Mouse (Mus musculus) C2C12 (cell line): ENCODE measurements around the gene Psmd13.

Source experiments
- CEBPB ChIP-seq: IDR thresholded peaks from one replicate; pipeline ENCODE4 v1.6.1; 2011; ENCODE audit warnings: low read depth, mild to moderate bottlenecking, control low read depth, moderate library complexity
- CTCF ChIP-seq: IDR thresholded peaks from one replicate; pipeline ENCODE4 v1.5.1; 2011; ENCODE audit not compliant: control insufficient read depth, insufficient read depth, insufficient read length
- FOSL1 ChIP-seq: IDR thresholded peaks from one replicate; pipeline ENCODE4 v1.8.0; 2011; ENCODE audit warnings: mild to moderate bottlenecking, low read length; ENCODE audit not compliant: poor library complexity, insufficient read depth, severe bottlenecking
- MAX ChIP-seq: IDR thresholded peaks from one replicate; pipeline ENCODE4 v1.6.1; 2011; ENCODE audit warnings: mild to moderate bottlenecking, control low read depth
- MYOD1 ChIP-seq: IDR thresholded peaks from one replicate; pipeline ENCODE4 v1.6.1; 2011; ENCODE audit warnings: low read depth; ENCODE audit not compliant: control insufficient read depth, insufficient read length
- MYOG ChIP-seq: IDR thresholded peaks from one replicate; pipeline ENCODE4 v1.6.1; 2011; ENCODE audit not compliant: control insufficient read depth, insufficient read length; ENCODE audit errors: extremely low read depth
- USF1 ChIP-seq: IDR thresholded peaks from one replicate; pipeline ENCODE4 v1.6.1; 2011; ENCODE audit warnings: low read depth, mild to moderate bottlenecking, control low read depth, moderate library complexity

DNA sequence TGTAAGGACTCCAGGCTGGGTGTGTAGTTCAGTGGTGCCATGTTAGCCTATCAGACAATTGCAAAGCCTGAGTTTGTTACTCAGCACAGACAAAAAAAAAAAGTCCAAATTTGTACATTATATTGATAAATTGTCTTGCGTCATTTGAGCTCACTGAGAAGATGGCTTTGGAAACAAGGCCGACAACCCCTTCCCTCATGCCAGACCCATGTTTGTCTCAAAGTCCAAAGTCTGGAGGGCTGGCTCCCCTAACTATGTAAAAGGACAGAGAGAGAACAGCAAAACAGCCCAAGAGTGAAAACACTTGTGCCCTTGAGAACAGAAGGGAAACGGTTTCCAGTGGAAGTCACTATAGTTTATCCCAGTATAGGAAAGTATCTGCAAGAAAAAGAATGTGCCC is 1.3 kb upstream of the Psmd13 start:
- TF ChIP-seq CTCF (no peak), MAX (no peak), CEBPB (no peak), MYOD1 (no peak), USF1 (no peak), MYOG (no peak), FOSL1 (no peak)
